Comparison of ENCODE assay signal across 8 mouse cellular contexts in genomic region chr16:23982891-23983588, GRCm38 (mm10). TPM values are rescaled to one million over a fixed set of nuclear protein-coding genes. Genes with fewer than 3 reads are reported as not detected.
DNase-seq lines count a peak whose midpoint lies in the region; ATAC-seq and TF ChIP-seq lines count a peak whose summit lies in the region.
"Had no signal": no experiment of that assay in that cellular context is flagged by ENCODE, and none has a peak within 500 bp of the region (broad histone marks: within the 10 kb centered on the region; RNA-seq: fewer than 3 reads in every experiment).

No protein-coding gene starts in this region.

- no peak for TF ChIP-seq EP300 in stomach, postnatal 0 days (optimal IDR thresholded peaks at IDR 0.05)

- intact Hi-C loops in gastrocnemius, postnatal 36 days (cut with DNase I) = loop anchor here (2.0 to 5.0 kb wide), 3 partner anchors 584 to 1279 kb away; no protein-coding TSS in a partner anchor

- H3K9me3 ChIP-seq in intestine, postnatal 0 days (ENCODE audit: control insufficient read depth) = no peaks in the 10 kb centered on the region
- H3K9me3 ChIP-seq in limb, embryonic 15.5 days = no peaks in the 10 kb centered on the region
- H3K9me3 ChIP-seq in stomach, postnatal 0 days (ENCODE audit: control insufficient read depth, low read length) = no peaks in the 10 kb centered on the region

- H3K4me2 ChIP-seq in intestine, postnatal 0 days (replicated peaks; ENCODE audit: low read depth) = peak overlapping the region; percentile 90
- peak overlapping the region; percentile 76 for H3K4me2 ChIP-seq in limb, embryonic 15.5 days
- H3K4me2 ChIP-seq in stomach, postnatal 0 days (replicated peaks; ENCODE audit: low read depth) = peak overlapping the region; percentile 80

- peak; percentile 46; the same call in 1 of the 2 replicates for ATAC-seq in intestine, postnatal 0 days
- ATAC-seq in limb, embryonic 15.5 days (ENCODE audit: insufficient number of reproducible peaks, low FRiP score, low TSS enrichment, low read depth) = no peak
- ATAC-seq in stomach, postnatal 0 days (ENCODE audit: low FRiP score, low TSS enrichment) = 0 out of 2 replicates have a peak, but pooled peaks have one; percentile 5

- peak overlapping the region; percentile 68 for H3K27ac ChIP-seq in intestine, postnatal 0 days (ENCODE audit: low read depth, low read length)
- H3K27ac ChIP-seq in limb, embryonic 15.5 days = peak overlapping the region; percentile 66; the same call in 1 of the 2 replicates
- H3K27ac ChIP-seq in stomach, postnatal 0 days (replicated peaks) = peak overlapping the region; percentile 84

- TF ChIP-seq CTCF in intestine, postnatal 0 days (IDR thresholded peaks at IDR 0.05; ENCODE audit: low read depth) = peak; percentile 63
- peak; percentile 65 for TF ChIP-seq CTCF in stomach, postnatal 0 days (IDR thresholded peaks at IDR 0.05; ENCODE audit: low read depth)

- WGBS in intestine, postnatal 0 days = under 1% methylated on average over 33 of the region's 33 CpGs
- WGBS in limb, embryonic 15.5 days = under 1% methylated on average over 33 of the region's 33 CpGs
- 2% methylated on average over 33 of the region's 33 CpGs for WGBS in stomach, postnatal 0 days

- no peaks in the 10 kb centered on the region for H3K4me1 ChIP-seq in intestine, postnatal 0 days (replicated peaks; ENCODE audit: control insufficient read depth, insufficient read depth, low read length)
- H3K4me1 ChIP-seq in limb, embryonic 15.5 days = peaks cover 55% of the 10 kb centered on the region
- no peaks in the 10 kb centered on the region; the same call in 1 of the 2 replicates for H3K4me1 ChIP-seq in stomach, postnatal 0 days (replicated peaks; ENCODE audit: control insufficient read depth, insufficient read depth)

- DNase-seq in adrenal gland, adult 2 months = peak; percentile 92
- DNase-seq in cerebellum, postnatal 36 days = peak; percentile 88 to 89
- DNase-seq in gastrocnemius, postnatal 36 days = peak; percentile 74 to 76
- peak; percentile 81 for DNase-seq in neural tube, embryonic 10.5 days (ENCODE audit: extremely low spot score, low spot score)
- peak; percentile 76 for DNase-seq in stomach, postnatal 0 days (ENCODE audit: low spot score)

- peak overlapping the region; percentile 47 for H3K9ac ChIP-seq in intestine, postnatal 0 days (ENCODE audit: low read depth, low read length)
- H3K9ac ChIP-seq in limb, embryonic 15.5 days = no peak overlapping the region
- H3K9ac ChIP-seq in stomach, postnatal 0 days (ENCODE audit: low read length) = peak overlapping the region; percentile 47

- no peaks in the 10 kb centered on the region for H3K27me3 ChIP-seq in intestine, postnatal 0 days (replicated peaks; ENCODE audit: control insufficient read depth, insufficient read depth, low read length)
- peaks cover 12% of the 10 kb centered on the region for H3K27me3 ChIP-seq in limb, embryonic 15.5 days
- no peaks in the 10 kb centered on the region for H3K27me3 ChIP-seq in stomach, postnatal 0 days (ENCODE audit: control insufficient read depth, insufficient read depth, low read length)

- H3K4me3 ChIP-seq in intestine, postnatal 0 days (ENCODE audit: low read depth, low read length) = peak overlapping the region; percentile 41
- peak overlapping the region; percentile 40 for H3K4me3 ChIP-seq in limb, embryonic 15.5 days
- H3K4me3 ChIP-seq in stomach, postnatal 0 days (ENCODE audit: low read depth, low read length) = peak overlapping the region; percentile 42

- H3K36me3 ChIP-seq in intestine, postnatal 0 days (ENCODE audit: control insufficient read depth, insufficient read depth) = no peaks in the 10 kb centered on the region
- no peaks in the 10 kb centered on the region for H3K36me3 ChIP-seq in limb, embryonic 15.5 days
- H3K36me3 ChIP-seq in stomach, postnatal 0 days (ENCODE audit: control insufficient read depth, insufficient read depth, low read length) = no peaks in the 10 kb centered on the region

RNA-seq across cellular contexts. Expression of gene Gm37419, which starts 5.2 kb away (rescaled TPM):
- total RNA-seq in adrenal gland, adult 2 months (2021) = not detected
- polyA plus RNA-seq in adrenal gland, adult 2 months (2012; rRNA removed) = not detected in 2 replicates
- total RNA-seq in gastrocnemius, postnatal 36 days (2021) = not detected
- polyA plus RNA-seq in intestine, postnatal 0 days (2015; fragmentation: Nextera tagmentation; extraction: Ambion mirVana) = not detected in 2 replicates
- not detected in 2 replicates for polyA plus RNA-seq in limb, embryonic 15.5 days (2015; fragmentation: Nextera tagmentation; extraction: Ambion mirVana)
- polyA plus RNA-seq in stomach, postnatal 0 days (2015; fragmentation: Nextera tagmentation; extraction: Ambion mirVana) = not detected in 2 replicates
- total RNA-seq: layer of hippocampus, adult 18-20 months had no signal

RNA-seq across cellular contexts. Expression of gene Bcl6, which starts 5.6 kb away (rescaled TPM):
- 10 to 100 TPM; 75.1 to 88.5 TPM for total RNA-seq in adrenal gland, adult 2 months (2021)
- 36.0 and 36.8 TPM in 2 replicates for polyA plus RNA-seq in adrenal gland, adult 2 months (2012; rRNA removed)
- total RNA-seq in gastrocnemius, postnatal 36 days (2021) = 10 to 100 TPM; 40.7 to 68.1 TPM
- 2.1 and 2.6 TPM in 2 replicates for polyA plus RNA-seq in intestine, postnatal 0 days (2015; fragmentation: Nextera tagmentation; extraction: Ambion mirVana)
- polyA plus RNA-seq in limb, embryonic 15.5 days (2015; fragmentation: Nextera tagmentation; extraction: Ambion mirVana) = 3.6 and 4.2 TPM in 2 replicates
- polyA plus RNA-seq in stomach, postnatal 0 days (2015; fragmentation: Nextera tagmentation; extraction: Ambion mirVana) = 0.23 and 0.30 TPM in 2 replicates

RNA-seq across cellular contexts. Expression of gene Rtp2, which starts 50.8 kb away (rescaled TPM):
- total RNA-seq in adrenal gland, adult 2 months (2021) = not detected
- not detected in 2 replicates for polyA plus RNA-seq in adrenal gland, adult 2 months (2012; rRNA removed)
- not detected for total RNA-seq in gastrocnemius, postnatal 36 days (2021)
- polyA plus RNA-seq in intestine, postnatal 0 days (2015; fragmentation: Nextera tagmentation; extraction: Ambion mirVana) = not detected in 2 replicates
- polyA plus RNA-seq in limb, embryonic 15.5 days (2015; fragmentation: Nextera tagmentation; extraction: Ambion mirVana) = not detected in 2 replicates
- polyA plus RNA-seq in stomach, postnatal 0 days (2015; fragmentation: Nextera tagmentation; extraction: Ambion mirVana) = not detected in 2 replicates
